Mouse (Mus musculus) heart, adult 2 months (tissue): ENCODE data around the gene Ethe1. TPM values are rescaled to one million over a fixed set of nuclear protein-coding genes. Genes with fewer than 3 reads are reported as not detected.
A peak's percentile ranks its signal among the peaks of the same experiment; 100 is the strongest.

ENCODE experiments used
- DNase-seq, 2 experiments: peaks; one replicate each; pipeline ENCODE4 v3.0.0; 2021
- H3K27ac ChIP-seq: fragments of 200-600 bp; 2 replicates; pipeline ENCODE4 v1.8.1; 2022
- H3K27me3 ChIP-seq: fragments of 200-500 bp; 2 replicates; pipeline ENCODE4 v1.6.1; 2012; ENCODE audit warnings: mild to moderate bottlenecking, low read length, inconsistent platforms, mixed read lengths; ENCODE audit not compliant: control insufficient read depth, insufficient read depth
- H3K36me3 ChIP-seq: fragments of 200-500 bp; 2 replicates; pipeline ENCODE4 v1.6.1; 2012; ENCODE audit warnings: low read length, inconsistent platforms; ENCODE audit not compliant: control insufficient read depth, insufficient read depth
- H3K4me1 ChIP-seq: fragments of 200-500 bp; 2 replicates; pipeline ENCODE4 v1.6.1; 2011; ENCODE audit warnings: low read length; ENCODE audit not compliant: control insufficient read depth, insufficient read depth
- H3K4me3 ChIP-seq: fragments of 200-600 bp; 2 replicates; pipeline ENCODE4 v1.8.1; 2022
- H3K79me2 ChIP-seq: fragments of 200-500 bp; replicated peaks from 2 replicates; pipeline ENCODE4 v1.6.1; 2012; ENCODE audit warnings: mild to moderate bottlenecking, inconsistent platforms, low read length, moderate library complexity, mixed read lengths; ENCODE audit not compliant: control insufficient read depth, insufficient read depth
- H3K9ac ChIP-seq: fragments of 200-500 bp; 2 replicates; pipeline ENCODE4 v1.6.1; 2012; ENCODE audit warnings: low read depth, mild to moderate bottlenecking, control low read depth, inconsistent platforms, low read length, mixed read lengths
- CTCF ChIP-seq: fragments of 200-600 bp; IDR thresholded peaks from 2 replicates; pipeline ENCODE4 v1.8.1; 2022; ENCODE audit warnings: antibody characterized with exemption, mild to moderate bottlenecking, moderate library complexity
- EP300 ChIP-seq: fragments of 200-500 bp; IDR thresholded peaks from 2 replicates; pipeline ENCODE4 v1.6.1; 2011; ENCODE audit warnings: low read depth, low read length, control low read depth; ENCODE audit not compliant: insufficient read depth
- POLR2A ChIP-seq: fragments of 200-500 bp; IDR thresholded peaks from 2 replicates; pipeline ENCODE4 v1.6.1; 2011; ENCODE audit warnings: mild to moderate bottlenecking, low read depth, low read length, control low read depth; ENCODE audit not compliant: insufficient read depth
- WGBS: fragments of 180-500 bp; shearing (Covaris S2); methylation state at CpG from one replicate; pipeline ENCODE4 v1.1.7; 2018; 5-methylcytosine and 5-hydroxymethylcytosine counted together
- intact Hi-C: fragments of 180-260 bp; cut with DNase I; formaldehyde crosslinking; loops from one replicate; pipeline ENCODE4 v1.15.1; 2025
- polyA plus RNA-seq: library from polyadenylated mRNA; depleted of rRNA; stranded (reverse); fragments of >200 nt; gene quantifications from 2 replicates; pipeline ENCODE4 v1.2.3, GENCODE M21; 2012; rRNA removed
- total RNA-seq, 2 experiments: library from RNA; stranded (reverse); gene quantifications; 2 replicates each; pipeline ENCODE4 v1.2.3; 2021

Ethe1 gene
- total and polyA plus RNA-seq, 3 experiments: 50.4 to 65.2 (median 53.2) TPM

GRCm38 (mm10) chr7:24642491-24642890, 55.1 kb downstream of the Ethe1 start:
- H3K9ac ChIP-seq: no peak overlapping the region
- H3K4me1 ChIP-seq: no peaks in the 10 kb centered on the region; the same call in 1 of the 2 replicates
- intact Hi-C loops: no loop called here
- peaks cover 7% of the 10 kb centered on the region for H3K27me3 ChIP-seq
- no peaks in the 10 kb centered on the region for H3K36me3 ChIP-seq
- no peaks in the 10 kb centered on the region for H3K79me2 ChIP-seq
- DNase-seq: peak; percentile 34 to 45
- 7% methylated on average over 9 of the region's 9 CpGs for WGBS
- no peak overlapping the region for H3K4me3 ChIP-seq
- no peak overlapping the region for H3K27ac ChIP-seq
- TF ChIP-seq EP300 (no peak), CTCF (peak; percentile 78)

- no peak for TF ChIP-seq CTCF
- no peak for TF ChIP-seq EP300
- no peak for TF ChIP-seq POLR2A
- no peak overlapping the region for H3K9ac ChIP-seq
- no peak overlapping the region for H3K27ac ChIP-seq
- H3K27me3 ChIP-seq: no peaks in the 10 kb centered on the region
- no peak overlapping the region for H3K4me3 ChIP-seq
- H3K36me3 ChIP-seq: no peaks in the 10 kb centered on the region
- no peaks in the 10 kb centered on the region for H3K4me1 ChIP-seq
- intact Hi-C loops: no loop called here
- WGBS: 73% methylated on average over 6 of the region's 6 CpGs
- no peaks in the 10 kb centered on the region for H3K79me2 ChIP-seq
- DNase-seq: no peak
Observed at GRCm38 (mm10) chr7:24644492-24644891, 57.1 kb downstream of the Ethe1 start.

- intact Hi-C loops: no loop called here
- no peaks in the 10 kb centered on the region for H3K27me3 ChIP-seq
- DNase-seq: no peak
- no peaks in the 10 kb centered on the region for H3K36me3 ChIP-seq
- H3K27ac ChIP-seq: no peak overlapping the region
- H3K9ac ChIP-seq: no peak overlapping the region
- H3K79me2 ChIP-seq: no peaks in the 10 kb centered on the region
- TF ChIP-seq POLR2A: no peak
- TF ChIP-seq EP300: no peak
- TF ChIP-seq CTCF: no peak
- 61% methylated on average over 7 of the region's 7 CpGs for WGBS
- no peaks in the 10 kb centered on the region for H3K4me1 ChIP-seq
- no peak overlapping the region for H3K4me3 ChIP-seq
Observed at GRCm38 (mm10) chr7:24644996-24645395, 57.7 kb downstream of the Ethe1 start.

- no peaks in the 10 kb centered on the region for H3K27me3 ChIP-seq
- no peaks in the 10 kb centered on the region for H3K79me2 ChIP-seq
- 59% methylated on average over 7 of the region's 7 CpGs for WGBS
- DNase-seq: no peak
- no peak overlapping the region for H3K27ac ChIP-seq
- no peak overlapping the region for H3K4me3 ChIP-seq
- H3K9ac ChIP-seq: no peak overlapping the region
- no peaks in the 10 kb centered on the region for H3K4me1 ChIP-seq
- TF ChIP-seq EP300 (no peak), CTCF (no peak), POLR2A (no peak)
- intact Hi-C loops: no loop called here
- H3K36me3 ChIP-seq: no peaks in the 10 kb centered on the region
Observed at GRCm38 (mm10) chr7:24646486-24646885, 59.1 kb downstream of the Ethe1 start.

- intact Hi-C loops: loop anchor here (1.0 to 5.0 kb wide), 2 partner anchors 52 to 121 kb away; partner anchors contain the start of gene Irgq
- Histone ChIP-seq H3K27me3 (no peaks in the 10 kb centered on the region), H3K9ac (no peak overlapping the region), H3K4me3 (no peak overlapping the region), H3K79me2 (no peaks in the 10 kb centered on the region), H3K36me3 (no peaks in the 10 kb centered on the region), H3K4me1 (no peaks in the 10 kb centered on the region), H3K27ac (no peak overlapping the region)
- DNase-seq: peak; percentile 41 to 71
- 22% methylated on average over 7 of the region's 7 CpGs for whole genome bisulfite sequencing
- TF ChIP-seq CTCF: peak; percentile 99; the same call in 1 of the 2 replicates
- no peak for TF ChIP-seq EP300
- TF ChIP-seq POLR2A: no peak
Observed at GRCm38 (mm10) chr7:24653681-24654080, 66.3 kb downstream of the Ethe1 start.

Other genes starting within 250 kb of the Ethe1 start
- gene Lypd5, start 238.3 kb upstream of the Ethe1 start, total RNA-seq: not detected
- gene Lypd5, start 238.3 kb upstream of the Ethe1 start, polyA plus RNA-seq: not detected in 2 replicates
- 1 to 10 TPM in 1 of 2 experiments, under 1 TPM in 1; 0.91 to 1.1 TPM for gene Kcnn4, start 217.3 kb upstream of the Ethe1 start, total RNA-seq
- 1.2 and 1.9 TPM in 2 replicates for gene Kcnn4, start 217.3 kb upstream of the Ethe1 start, polyA plus RNA-seq
- 1 to 10 TPM; 5.9 to 6.6 TPM for gene Smg9, start 187.9 kb upstream of the Ethe1 start, total RNA-seq
- 19.2 and 21.4 TPM in 2 replicates for gene Smg9, start 187.9 kb upstream of the Ethe1 start, polyA plus RNA-seq
- gene Irgc1, start 135.2 kb upstream of the Ethe1 start, total RNA-seq: not detected
- gene Irgc1, start 135.2 kb upstream of the Ethe1 start, polyA plus RNA-seq: 0.67 and 0.88 TPM in 2 replicates
- gene Plaur, start 125.1 kb upstream of the Ethe1 start, total RNA-seq: 1 to 10 TPM; 3.3 to 3.6 TPM
- gene Plaur, start 125.1 kb upstream of the Ethe1 start, polyA plus RNA-seq: 4.2 and 5.0 TPM in 2 replicates
- gene Cadm4, start 105.5 kb upstream of the Ethe1 start, total RNA-seq: 10 to 100 TPM; 14.0 to 14.7 TPM
- 17.0 and 20.4 TPM in 2 replicates for gene Cadm4, start 105.5 kb upstream of the Ethe1 start, polyA plus RNA-seq
- gene Zfp428, start 80.5 kb upstream of the Ethe1 start, total RNA-seq: 10 to 100 TPM; 14.5 to 14.9 TPM
- gene Zfp428, start 80.5 kb upstream of the Ethe1 start, polyA plus RNA-seq: 12.3 and 28.7 TPM in 2 replicates
- not detected for gene AC161166.1, start 75.1 kb upstream of the Ethe1 start, total RNA-seq
- 0.04 TPM in 1 of 2 replicates, not detected in the other for gene AC161166.1, start 75.1 kb upstream of the Ethe1 start, polyA plus RNA-seq
- 10 to 100 TPM; 16.1 to 17.4 TPM for gene Irgq, start 56.9 kb upstream of the Ethe1 start, total RNA-seq
- gene Irgq, start 56.9 kb upstream of the Ethe1 start, polyA plus RNA-seq: 12.9 and 20.7 TPM in 2 replicates
- not detected for gene Pinlyp, start 41.4 kb upstream of the Ethe1 start, total RNA-seq
- not detected in 2 replicates for gene Pinlyp, start 41.4 kb upstream of the Ethe1 start, polyA plus RNA-seq
- 10 to 100 TPM; 25.0 to 25.6 TPM for gene Xrcc1, start 41.3 kb upstream of the Ethe1 start, total RNA-seq
- gene Xrcc1, start 41.3 kb upstream of the Ethe1 start, polyA plus RNA-seq: 21.8 and 25.5 TPM in 2 replicates
- under 1 TPM in 1 of 2 experiments, not detected in 1; 0.07 TPM for gene Zfp575, start 98 bp downstream of the Ethe1 start, total RNA-seq
- gene Zfp575, start 98 bp downstream of the Ethe1 start, polyA plus RNA-seq: 0.08 TPM in 1 of 2 replicates, not detected in the other
- under 1 TPM; 0.27 to 0.34 TPM for gene Phldb3, start 23.2 kb downstream of the Ethe1 start, total RNA-seq
- gene Phldb3, start 23.2 kb downstream of the Ethe1 start, polyA plus RNA-seq: 0.20 and 0.25 TPM in 2 replicates
- not detected for gene Lypd3, start 49.0 kb downstream of the Ethe1 start, total RNA-seq
- gene Lypd3, start 49.0 kb downstream of the Ethe1 start, polyA plus RNA-seq: not detected in 2 replicates
- gene Tex101, start 89.1 kb downstream of the Ethe1 start, total RNA-seq: not detected
- 0.15 and 0.27 TPM in 2 replicates for gene Tex101, start 89.1 kb downstream of the Ethe1 start, polyA plus RNA-seq
- gene BC049730, start 121.7 kb downstream of the Ethe1 start, total RNA-seq: not detected
- not detected in 2 replicates for gene BC049730, start 121.7 kb downstream of the Ethe1 start, polyA plus RNA-seq
- gene Gm4763, start 139.4 kb downstream of the Ethe1 start, total RNA-seq: not detected
- gene Gm4763, start 139.4 kb downstream of the Ethe1 start, polyA plus RNA-seq: not detected in 2 replicates
- under 1 TPM in 1 of 2 experiments, not detected in 1; 0.14 TPM for gene Cd177, start 172.8 kb downstream of the Ethe1 start, total RNA-seq
- gene Cd177, start 172.8 kb downstream of the Ethe1 start, polyA plus RNA-seq: 0.29 and 0.76 TPM in 2 replicates
- not detected for gene Ceacam10, start 189.7 kb downstream of the Ethe1 start, total RNA-seq
- gene Ceacam10, start 189.7 kb downstream of the Ethe1 start, polyA plus RNA-seq: not detected in 2 replicates